Mouse (Mus musculus) erythroblast, embryonic 14.5 days (primary cell): ENCODE data around the gene Trip12. TPM values are rescaled to one million over a fixed set of nuclear protein-coding genes. Genes with fewer than 3 reads are reported as not detected.
A peak's percentile ranks its signal among the peaks of the same experiment; 100 is the strongest.

ENCODE experiments used
- H3K27me3 ChIP-seq: 2 replicates; pipeline ENCODE4 v1.6.1; 2012; ENCODE audit warnings: inconsistent platforms; ENCODE audit not compliant: control insufficient read depth
- H3K36me3 ChIP-seq: 2 replicates; pipeline ENCODE4 v1.6.1; 2012; ENCODE audit warnings: mild to moderate bottlenecking, inconsistent platforms; ENCODE audit not compliant: control insufficient read depth
- H3K4me1 ChIP-seq: 2 replicates; pipeline ENCODE4 v1.6.1; 2012; ENCODE audit warnings: inconsistent platforms; ENCODE audit not compliant: control insufficient read depth
- H3K4me3 ChIP-seq: replicated peaks from 2 replicates; pipeline ENCODE3; 2012; ENCODE audit warnings: moderate library complexity, mild to moderate bottlenecking, inconsistent platforms
- H3K9me3 ChIP-seq: 2 replicates; pipeline ENCODE4 v1.6.1; 2012; ENCODE audit warnings: low read length, inconsistent platforms, mixed read lengths; ENCODE audit not compliant: control insufficient read depth
- GATA1 ChIP-seq: IDR thresholded peaks from 2 replicates; pipeline ENCODE4 v1.6.1; 2012; ENCODE audit warnings: low read length, inconsistent platforms, mixed read lengths
- TAL1 ChIP-seq: IDR thresholded peaks from 3 replicates; pipeline ENCODE4 v1.6.1; 2012; ENCODE audit warnings: low read length, inconsistent platforms, mixed read lengths
- polyA plus RNA-seq: library from polyadenylated mRNA; stranded (reverse); fragments of >175 nt; gene quantifications from 2 replicates; pipeline ENCODE4 v1.2.3, GENCODE M21; 2012

The Trip12 gene
- polyA plus RNA-seq, 1 experiment: 0.84 TPM

DNA sequence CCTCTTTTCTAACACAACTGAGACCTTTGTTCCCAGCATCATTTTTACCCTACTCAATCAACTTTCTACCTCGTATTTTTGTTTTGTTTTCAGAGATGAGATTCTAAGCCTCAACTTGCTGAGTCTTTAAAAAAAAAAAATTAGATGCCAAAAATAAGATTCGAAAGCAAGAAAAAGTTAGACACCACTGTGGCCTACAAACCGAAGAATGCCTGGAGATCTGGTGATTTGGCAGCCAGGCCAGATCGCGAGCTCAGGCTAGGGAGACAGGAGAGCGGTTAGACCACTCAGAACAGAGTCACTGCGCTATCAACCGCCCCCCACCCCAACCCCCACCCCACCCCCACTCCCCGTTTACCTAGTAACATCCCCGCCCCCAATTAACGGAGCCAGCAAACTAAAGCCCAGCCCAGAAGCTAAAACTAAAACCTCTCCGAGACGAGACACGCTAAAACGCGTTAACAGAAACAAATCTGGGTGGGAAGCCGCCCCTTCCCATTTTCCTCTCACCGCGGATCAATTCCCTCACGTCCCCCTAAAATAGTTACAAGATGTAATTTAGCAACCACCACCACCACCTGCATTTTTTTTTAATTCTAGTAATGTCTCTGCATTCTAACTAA, 2.7 kb downstream of the Trip12 start:
- no peaks in the 10 kb centered on the region for H3K9me3 ChIP-seq
- H3K27me3 ChIP-seq: no peaks in the 10 kb centered on the region
- H3K4me3 ChIP-seq: peak overlapping the region; percentile 86
- H3K36me3 ChIP-seq: peaks cover 12% of the 10 kb centered on the region
- TF ChIP-seq TAL1: no peak
- TF ChIP-seq GATA1: no peak
- peaks cover 31% of the 10 kb centered on the region for H3K4me1 ChIP-seq

DNA sequence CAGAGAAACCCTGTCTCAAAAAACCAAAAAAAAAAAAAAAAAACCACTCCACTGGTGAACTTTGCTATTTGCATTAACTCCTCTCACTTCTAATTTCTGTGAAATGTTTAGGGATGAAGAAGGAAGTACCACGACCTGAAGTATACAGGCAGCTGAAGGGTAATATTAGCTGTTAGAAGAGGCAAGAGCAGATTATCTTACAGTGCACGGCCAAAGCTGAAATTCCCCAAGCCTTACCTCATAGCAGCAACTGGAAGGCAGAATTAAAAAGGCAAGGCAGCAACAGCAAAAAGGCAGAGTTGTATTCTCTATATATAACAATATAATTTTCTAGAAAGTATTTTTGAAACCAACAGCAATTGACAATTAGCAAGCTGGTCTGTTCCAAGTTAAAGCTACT, 15.2 kb downstream of the Trip12 start:
- H3K4me3 ChIP-seq: no peak overlapping the region
- H3K9me3 ChIP-seq: no peaks in the 10 kb centered on the region
- peaks cover 25% of the 10 kb centered on the region for H3K36me3 ChIP-seq
- TF ChIP-seq TAL1: no peak
- no peaks in the 10 kb centered on the region for H3K27me3 ChIP-seq
- H3K4me1 ChIP-seq: peaks cover 11% of the 10 kb centered on the region

DNA sequence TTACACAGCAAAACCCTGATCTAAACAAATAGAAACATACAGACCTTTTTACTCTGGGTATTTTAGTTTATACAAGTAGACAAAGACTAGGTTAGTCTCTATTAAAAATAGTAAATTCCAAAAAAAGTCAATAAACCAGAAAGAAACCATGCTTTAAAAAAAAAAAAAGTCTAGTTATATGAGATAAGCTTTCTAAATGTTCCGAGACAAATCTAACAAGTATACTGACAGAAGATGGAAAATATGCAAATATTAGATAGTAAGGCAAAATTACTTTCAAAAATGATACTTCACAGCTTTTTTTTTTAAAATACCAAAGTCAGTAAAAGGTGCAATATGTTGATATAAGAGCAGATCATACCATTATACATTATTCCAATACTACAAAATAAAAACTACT, 22.7 kb downstream of the Trip12 start:
- Histone ChIP-seq H3K36me3 (peaks cover 33% of the 10 kb centered on the region), H3K4me1 (peaks cover 2% of the 10 kb centered on the region; the same call in 1 of the 2 replicates), H3K27me3 (no peaks in the 10 kb centered on the region), H3K9me3 (no peaks in the 10 kb centered on the region), H3K4me3 (no peak overlapping the region)
- TF ChIP-seq TAL1 (no peak), GATA1 (no peak)

DNA sequence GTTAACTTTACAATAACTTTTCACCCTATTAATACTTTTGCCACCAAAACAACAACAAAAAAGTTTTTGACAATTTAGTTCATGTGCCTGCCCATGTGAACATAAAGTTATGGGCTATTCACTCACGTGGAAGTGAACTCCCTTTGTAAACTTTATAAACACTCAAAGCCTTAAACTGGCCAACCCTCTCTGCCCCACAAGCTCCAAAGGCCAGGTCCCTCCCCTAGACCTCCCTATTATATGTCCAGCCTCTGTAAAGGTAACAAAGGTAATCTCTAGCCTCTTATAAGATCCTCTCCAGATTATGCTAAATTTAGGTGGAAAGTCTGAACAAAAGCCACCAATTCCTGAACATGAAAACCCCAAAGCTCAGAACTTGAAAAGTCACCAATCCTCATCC, 36.5 kb downstream of the Trip12 start:
- Histone ChIP-seq H3K27me3 (no peaks in the 10 kb centered on the region), H3K4me3 (no peak overlapping the region), H3K36me3 (peaks cover 2% of the 10 kb centered on the region; the same call in 1 of the 2 replicates), H3K9me3 (no peaks in the 10 kb centered on the region), H3K4me1 (no peaks in the 10 kb centered on the region)
- no peak for TF ChIP-seq TAL1
- TF ChIP-seq GATA1: no peak

DNA sequence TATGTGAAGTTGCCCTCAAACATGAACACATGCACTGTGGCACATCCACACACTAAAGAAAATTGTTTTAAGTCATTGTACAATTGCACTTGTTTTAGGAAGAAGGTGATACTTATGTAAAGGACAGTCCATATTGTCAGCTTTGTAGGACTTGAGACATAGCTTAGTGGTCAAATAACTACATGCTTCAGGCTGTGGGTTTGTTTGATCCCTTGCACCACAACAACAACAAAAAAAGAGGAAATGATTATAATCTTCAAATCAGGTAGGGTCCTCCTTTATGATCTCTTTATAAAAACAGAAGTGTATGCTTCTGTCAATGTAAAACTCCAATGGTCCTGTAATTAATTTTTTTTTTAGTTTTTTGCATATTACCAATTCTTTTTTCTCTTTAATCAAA, 41.1 kb downstream of the Trip12 start:
- no peak for TF ChIP-seq GATA1
- no peak for TF ChIP-seq TAL1
- Histone ChIP-seq H3K4me1 (no peaks in the 10 kb centered on the region), H3K4me3 (no peak overlapping the region), H3K9me3 (no peaks in the 10 kb centered on the region), H3K36me3 (peaks cover 9% of the 10 kb centered on the region), H3K27me3 (no peaks in the 10 kb centered on the region)

DNA sequence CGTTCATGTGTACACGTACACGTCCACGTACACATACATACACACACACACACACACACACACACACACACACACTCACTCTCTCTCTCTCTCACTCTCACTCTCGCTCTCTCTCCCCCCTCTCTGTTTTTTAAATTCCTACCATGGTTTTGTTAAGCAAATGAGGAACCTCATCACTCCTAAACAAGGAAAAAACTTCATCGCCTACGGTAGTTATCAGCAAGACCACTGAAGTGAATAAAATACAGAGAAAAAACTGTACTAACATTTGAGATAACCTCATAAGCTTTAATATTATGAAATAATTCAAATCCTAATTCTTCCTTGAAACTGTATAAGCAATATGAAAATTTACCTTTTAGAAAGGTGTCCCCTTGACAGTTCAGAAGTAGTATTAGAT, 45.0 kb downstream of the Trip12 start:
- Histone ChIP-seq H3K9me3 (no peaks in the 10 kb centered on the region), H3K4me1 (no peaks in the 10 kb centered on the region), H3K36me3 (peaks cover 41% of the 10 kb centered on the region), H3K27me3 (no peaks in the 10 kb centered on the region), H3K4me3 (no peak overlapping the region)
- TF ChIP-seq TAL1 (no peak), GATA1 (no peak)

DNA sequence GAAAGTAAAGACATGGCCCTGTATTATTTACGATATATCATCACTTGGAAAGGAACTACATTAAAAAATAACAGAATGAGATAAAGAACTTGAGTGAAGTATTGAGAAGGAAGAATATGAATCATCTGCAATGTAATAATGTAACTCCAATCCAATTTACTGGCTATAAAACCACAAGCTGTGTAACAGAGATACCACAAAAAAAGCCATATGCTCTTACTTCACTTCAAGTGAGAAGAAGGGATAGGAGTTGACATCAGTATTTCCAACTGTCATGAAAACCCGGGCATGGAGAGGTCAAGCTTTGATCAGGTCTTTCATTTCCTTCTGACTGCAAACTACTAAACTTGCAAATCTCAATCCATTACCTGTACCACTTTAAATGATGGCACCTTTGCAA, 48.9 kb downstream of the Trip12 start:
- no peak for TF ChIP-seq GATA1
- no peak for TF ChIP-seq TAL1
- H3K4me3 ChIP-seq: no peak overlapping the region
- no peaks in the 10 kb centered on the region for H3K9me3 ChIP-seq
- H3K4me1 ChIP-seq: no peaks in the 10 kb centered on the region
- no peaks in the 10 kb centered on the region for H3K27me3 ChIP-seq
- H3K36me3 ChIP-seq: peaks cover 66% of the 10 kb centered on the region

DNA sequence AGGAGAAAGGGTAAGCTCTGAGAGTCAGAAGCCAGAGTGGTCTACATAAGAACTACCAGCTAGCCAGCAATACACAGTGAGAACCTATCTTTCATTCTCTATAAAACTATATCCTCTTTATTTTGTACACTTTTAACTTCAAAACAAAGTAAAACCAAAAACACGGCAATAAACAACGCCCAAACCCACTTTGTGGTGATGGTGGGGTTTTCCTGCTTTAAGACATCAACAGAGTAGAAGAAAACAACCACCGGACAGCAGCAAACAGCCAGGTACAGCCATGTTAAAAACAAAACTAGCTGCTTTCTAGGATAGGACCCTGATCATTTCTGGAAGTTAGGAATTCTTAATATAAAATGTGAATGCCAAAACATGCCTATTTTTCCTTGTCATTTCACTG, 59.7 kb downstream of the Trip12 start:
- no peaks in the 10 kb centered on the region for H3K4me1 ChIP-seq
- H3K9me3 ChIP-seq: no peaks in the 10 kb centered on the region
- TF ChIP-seq GATA1 (no peak), TAL1 (no peak)
- H3K27me3 ChIP-seq: no peaks in the 10 kb centered on the region
- peaks cover 52% of the 10 kb centered on the region for H3K36me3 ChIP-seq
- H3K4me3 ChIP-seq: no peak overlapping the region

DNA sequence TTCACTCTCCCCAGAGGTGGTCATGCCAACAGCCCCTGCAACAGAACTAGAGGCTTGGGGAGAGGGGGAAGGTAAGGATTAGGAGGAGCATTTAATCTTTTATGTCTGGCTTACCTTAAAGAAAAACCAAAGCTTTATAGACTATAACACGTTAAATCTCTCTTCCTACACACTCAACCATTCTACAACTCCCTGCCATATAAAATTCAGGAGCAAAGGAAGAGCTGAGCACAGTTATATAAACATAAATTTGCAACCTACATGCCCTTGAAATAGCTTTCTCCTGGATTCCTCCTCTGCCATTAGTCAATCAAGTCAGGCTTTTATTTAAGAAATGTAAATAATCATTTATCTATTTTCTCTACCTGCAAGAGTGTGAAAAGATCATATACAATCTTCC, 62.9 kb downstream of the Trip12 start:
- Histone ChIP-seq H3K4me1 (no peaks in the 10 kb centered on the region), H3K27me3 (no peaks in the 10 kb centered on the region), H3K36me3 (peaks cover 47% of the 10 kb centered on the region), H3K4me3 (no peak overlapping the region), H3K9me3 (no peaks in the 10 kb centered on the region)
- no peak for TF ChIP-seq TAL1
- TF ChIP-seq GATA1: no peak

DNA sequence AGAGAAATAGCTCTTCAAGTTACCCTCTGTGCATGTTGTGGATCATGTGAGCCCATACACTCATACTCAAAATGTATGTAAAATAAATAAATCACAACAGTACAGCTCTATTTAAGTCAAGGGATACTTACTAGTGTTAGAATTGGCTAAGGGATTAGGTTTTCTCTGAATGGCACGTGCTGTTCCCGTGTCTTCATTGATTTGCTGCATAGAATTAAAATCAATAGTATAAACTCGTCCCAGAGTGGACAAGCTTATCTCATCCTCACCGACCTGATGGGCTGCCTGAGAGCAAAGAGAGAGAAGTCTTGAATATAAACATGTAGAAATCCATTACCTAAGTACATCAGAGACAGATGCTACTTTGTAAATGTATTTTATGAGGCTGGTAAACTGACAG, 81.5 kb downstream of the Trip12 start:
- no peak overlapping the region for H3K4me3 ChIP-seq
- no peaks in the 10 kb centered on the region for H3K4me1 ChIP-seq
- H3K27me3 ChIP-seq: no peaks in the 10 kb centered on the region
- TF ChIP-seq GATA1 (no peak), TAL1 (no peak)
- H3K36me3 ChIP-seq: peaks cover 84% of the 10 kb centered on the region
- H3K9me3 ChIP-seq: no peaks in the 10 kb centered on the region
